Mouse (Mus musculus): ENCODE data around the gene Nt5c3.
A peak's percentile ranks its signal among the peaks of the same experiment; 100 is the strongest.

Nt5c3 gene

GRCm38 (mm10) chr6:56923726-56924707 lies at the start of gene Nt5c3, which contains the start of gene Vmn1r4:
Nt5c3 (minus strand) TSS chr6:56923932.
Vmn1r4 (plus strand) TSS chr6:56924015.
- DNase-seq (ENCODE audit: low spot score), result peak; percentile 97

GRCm38 (mm10) chr6:56969973-56970372 lies 46.2 kb upstream of the Nt5c3 start, which contains the start of gene Vmn1r5:
Vmn1r5 (plus strand) TSS chr6:56970273.
- no peak for DNase-seq (ENCODE audit: low spot score)

- DNase-seq (ENCODE audit: low spot score), result no peak
These were observed 32.7 kb upstream of the Nt5c3 start for GRCm38 (mm10) chr6:56956436-56956835.

- no peak for DNase-seq (ENCODE audit: low spot score)
These were observed 10.6 kb upstream of the Nt5c3 start for GRCm38 (mm10) chr6:56934366-56934765.

GRCm38 (mm10) chr6:56932464-56932863 lies 8.7 kb upstream of the Nt5c3 start:
- DNase-seq (ENCODE audit: low spot score), result no peak

GRCm38 (mm10) chr6:56931648-56932415 lies 8.1 kb upstream of the Nt5c3 start:
- no peak for DNase-seq (ENCODE audit: low spot score)

- no peak for DNase-seq (ENCODE audit: low spot score)
These were observed 404 bp downstream of the Nt5c3 start for GRCm38 (mm10) chr6:56923331-56923725.

GRCm38 (mm10) chr6:56920222-56921092 lies 3.3 kb downstream of the Nt5c3 start:
- DNase-seq (ENCODE audit: low spot score), result no peak

GRCm38 (mm10) chr6:56919330-56920044 lies 4.2 kb downstream of the Nt5c3 start:
- DNase-seq (ENCODE audit: low spot score), result no peak

GRCm38 (mm10) chr6:56917578-56918368 lies 6.0 kb downstream of the Nt5c3 start:
- no peak for DNase-seq (ENCODE audit: low spot score)

GRCm38 (mm10) chr6:56916279-56916678 lies 7.5 kb downstream of the Nt5c3 start:
- no peak for DNase-seq (ENCODE audit: low spot score)

GRCm38 (mm10) chr6:56913092-56913858 lies 10.5 kb downstream of the Nt5c3 start:
- no peak for DNase-seq (ENCODE audit: low spot score)

- DNase-seq (ENCODE audit: low spot score), result no peak
These were observed 12.8 kb downstream of the Nt5c3 start for GRCm38 (mm10) chr6:56910910-56911309.

- peak; percentile 78 for DNase-seq (ENCODE audit: low spot score)
These were observed 14.8 kb downstream of the Nt5c3 start for GRCm38 (mm10) chr6:56908912-56909311.

GRCm38 (mm10) chr6:56908397-56908796 lies 15.3 kb downstream of the Nt5c3 start:
- DNase-seq (ENCODE audit: low spot score), result no peak

- no peak for DNase-seq (ENCODE audit: low spot score)
These were observed 15.8 kb downstream of the Nt5c3 start for GRCm38 (mm10) chr6:56907973-56908372.

GRCm38 (mm10) chr6:56906121-56906846 lies 17.4 kb downstream of the Nt5c3 start:
- DNase-seq (ENCODE audit: low spot score), result no peak

GRCm38 (mm10) chr6:56905486-56905885 lies 18.2 kb downstream of the Nt5c3 start:
- DNase-seq (ENCODE audit: low spot score), result no peak

- DNase-seq (ENCODE audit: low spot score), result no peak
These were observed 18.8 kb downstream of the Nt5c3 start for GRCm38 (mm10) chr6:56904982-56905381.

Measured in testis, postnatal 10 days (tissue).